Mouse (Mus musculus): ENCODE data around the gene Smc3.
A peak's percentile ranks its signal among the peaks of the same experiment; 100 is the strongest.

Gene Smc3

GRCm38 (mm10) chr19:53599757-53600539, at the start of gene Smc3:
Gene Smc3, plus strand, starts transcription at chr19:53600398.
- peak; percentile 98 for DNase-seq

DNA sequence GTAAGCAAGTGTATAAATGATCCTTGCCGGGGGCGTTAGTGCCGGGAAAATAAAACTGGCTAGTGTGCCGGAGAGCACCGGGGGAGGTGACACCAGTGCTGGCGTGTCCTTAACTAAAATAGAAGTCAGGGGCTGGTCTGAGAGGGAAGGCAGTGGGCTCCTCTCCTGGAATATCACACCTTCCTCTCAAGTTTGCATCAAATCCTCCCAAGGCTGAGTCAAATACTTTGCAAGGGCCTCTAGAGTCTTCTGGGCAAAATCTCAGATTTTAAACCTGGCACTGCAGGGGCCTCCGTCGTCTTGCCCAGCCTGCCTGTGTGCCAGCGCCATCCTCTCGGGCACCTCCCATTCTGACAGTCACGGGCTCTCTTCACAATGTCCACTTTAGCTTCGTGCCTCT, 49.2 kb upstream of the Smc3 start:
- peak; percentile 70 for DNase-seq

DNA sequence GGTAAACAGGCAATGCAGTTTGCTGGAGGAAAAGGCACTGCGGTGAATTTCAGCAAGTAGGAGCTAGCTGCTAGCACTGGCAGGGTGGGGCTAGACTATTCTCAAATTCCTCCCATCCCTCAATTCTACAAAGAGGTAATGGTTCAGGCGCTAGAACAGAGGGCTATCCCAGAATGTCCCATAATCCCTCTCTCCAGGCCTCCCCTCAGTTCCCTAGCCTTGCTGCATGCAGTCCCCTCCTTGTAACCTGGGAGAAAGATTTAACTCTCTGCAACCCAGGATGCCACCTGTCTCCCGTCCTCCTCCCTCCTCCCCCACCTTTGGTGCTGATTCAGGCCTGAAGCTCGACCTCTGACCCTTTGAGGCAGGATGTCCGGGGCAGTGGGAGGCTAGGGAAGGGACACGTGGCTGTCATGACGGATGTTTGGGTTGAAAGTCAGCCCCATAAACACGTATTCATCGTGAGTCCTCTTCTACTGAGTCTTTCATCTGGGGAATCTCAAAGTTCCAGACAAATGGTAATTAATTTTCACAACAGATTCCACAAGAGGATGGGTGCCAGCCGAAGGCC, 47.9 kb upstream of the Smc3 start:
- no peak for DNase-seq

DNA sequence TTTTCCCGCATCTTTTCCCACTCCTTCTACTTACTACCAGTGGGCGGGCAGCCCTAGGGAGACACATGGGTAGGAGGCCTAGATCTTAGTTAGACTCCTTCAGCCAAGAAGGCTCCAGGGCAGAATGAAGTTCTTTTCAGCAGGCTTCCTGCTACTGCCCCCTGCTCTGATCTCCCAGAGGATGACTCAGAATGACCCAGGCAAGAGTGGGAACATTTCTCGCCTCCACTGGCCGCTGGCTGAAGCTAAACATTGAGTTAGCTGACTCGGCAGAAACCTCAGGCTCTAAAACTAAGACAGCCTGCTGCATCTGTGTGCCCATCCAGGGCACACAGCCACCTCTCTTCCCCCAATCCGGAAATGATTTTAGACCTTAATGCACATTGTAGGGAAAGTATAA, 47.4 kb upstream of the Smc3 start:
- no peak for DNase-seq

- no peak for DNase-seq
These were observed 45.8 kb upstream of the Smc3 start for GRCm38 (mm10) chr19:53554402-53554801.

GRCm38 (mm10) chr19:53554981-53555616, 45.1 kb upstream of the Smc3 start:
- DNase-seq, result no peak

GRCm38 (mm10) chr19:53556841-53557240, 43.4 kb upstream of the Smc3 start:
- DNase-seq, result no peak

DNA sequence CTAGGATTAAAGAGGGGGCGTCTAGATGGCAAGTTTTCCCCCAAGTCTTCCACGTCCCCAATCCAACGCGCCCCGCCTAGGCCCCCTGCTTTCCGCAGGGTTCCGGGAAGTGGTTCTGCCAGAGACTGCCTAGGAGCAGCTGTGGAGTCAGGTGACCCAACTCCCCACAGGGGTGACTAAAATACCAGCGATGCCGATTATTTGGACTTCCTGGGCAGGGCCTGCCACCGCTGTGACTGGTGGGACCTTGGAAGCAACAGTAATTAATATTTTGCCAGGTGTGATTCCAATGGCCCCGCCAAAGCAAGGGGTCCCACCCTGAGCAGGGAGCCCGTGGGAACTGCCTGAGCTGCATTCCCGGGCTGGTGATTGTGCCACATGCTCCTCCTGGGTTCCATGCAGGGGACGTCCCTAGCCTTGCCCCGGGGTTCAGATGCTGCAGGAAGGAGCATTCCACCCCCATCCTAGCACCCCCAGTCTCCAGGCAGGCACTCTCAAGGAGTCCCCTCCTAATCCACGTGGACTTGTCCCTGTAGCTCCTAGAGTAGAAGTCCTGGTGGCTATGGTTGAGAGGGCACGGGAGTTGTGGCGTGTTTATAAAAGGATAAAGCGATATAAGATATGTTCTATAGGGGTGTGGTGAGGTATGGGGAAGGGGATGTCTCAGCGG, 42.8 kb upstream of the Smc3 start:
- DNase-seq, result no peak

GRCm38 (mm10) chr19:53560436-53560835, 39.8 kb upstream of the Smc3 start:
- no peak for DNase-seq

- no peak for DNase-seq
These were observed 36.0 kb upstream of the Smc3 start for GRCm38 (mm10) chr19:53564174-53564573.

DNA sequence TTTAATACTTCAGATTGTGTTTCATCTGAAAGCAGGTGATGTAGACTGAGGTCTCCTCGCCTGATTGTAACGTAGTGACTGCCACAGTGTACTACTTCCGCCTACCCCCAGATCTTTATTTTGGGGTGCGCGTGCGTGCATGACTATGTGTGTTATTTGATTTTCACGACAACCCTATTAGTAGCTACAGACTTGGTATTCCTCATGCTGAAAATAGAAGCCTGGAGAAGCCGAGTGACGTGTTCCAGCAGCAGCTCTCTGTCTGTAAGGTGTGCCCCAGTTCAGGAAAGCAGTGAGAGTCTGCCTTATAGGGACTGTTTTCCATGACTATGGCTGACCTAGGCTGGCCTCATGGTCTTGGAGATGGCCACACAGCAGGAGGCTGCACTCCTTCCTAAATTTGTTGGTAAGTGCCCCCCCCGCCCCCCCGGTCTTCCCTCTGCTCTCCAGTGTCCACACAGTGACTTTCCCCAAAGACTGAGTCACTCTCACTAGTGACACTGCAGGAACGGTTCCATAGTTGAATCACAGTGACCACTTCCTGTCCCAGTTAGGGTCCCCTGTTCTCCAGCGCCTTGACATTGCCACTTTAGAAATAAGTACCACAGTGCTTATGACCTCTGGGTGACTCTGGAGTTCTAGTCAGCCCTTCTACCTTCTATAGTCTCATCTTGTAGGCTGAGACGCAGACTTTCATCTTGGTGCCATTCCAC, 34.5 kb upstream of the Smc3 start:
- no peak for DNase-seq

DNA sequence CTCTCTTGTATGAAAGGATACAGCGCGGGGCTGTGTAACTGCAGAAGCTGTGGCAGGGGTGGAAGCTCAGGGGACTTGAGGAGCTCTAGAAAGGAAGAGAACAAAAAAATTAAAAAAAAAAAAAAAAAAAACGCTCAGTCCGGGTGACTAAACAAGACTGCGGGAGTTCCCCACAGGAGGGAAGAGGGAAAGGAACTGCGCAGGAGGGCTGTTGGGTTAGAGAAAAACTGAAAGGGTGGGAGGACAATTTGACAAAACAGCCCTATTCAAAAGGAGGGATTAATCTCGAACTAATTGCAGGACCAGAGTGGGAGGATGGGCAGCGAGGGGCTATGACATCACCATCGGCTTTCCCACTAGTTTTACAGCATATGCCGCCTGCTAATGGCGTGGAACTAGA, 32.3 kb upstream of the Smc3 start:
- DNase-seq, result no peak

GRCm38 (mm10) chr19:53568553-53568952, 31.6 kb upstream of the Smc3 start:
- DNase-seq, result no peak

DNA sequence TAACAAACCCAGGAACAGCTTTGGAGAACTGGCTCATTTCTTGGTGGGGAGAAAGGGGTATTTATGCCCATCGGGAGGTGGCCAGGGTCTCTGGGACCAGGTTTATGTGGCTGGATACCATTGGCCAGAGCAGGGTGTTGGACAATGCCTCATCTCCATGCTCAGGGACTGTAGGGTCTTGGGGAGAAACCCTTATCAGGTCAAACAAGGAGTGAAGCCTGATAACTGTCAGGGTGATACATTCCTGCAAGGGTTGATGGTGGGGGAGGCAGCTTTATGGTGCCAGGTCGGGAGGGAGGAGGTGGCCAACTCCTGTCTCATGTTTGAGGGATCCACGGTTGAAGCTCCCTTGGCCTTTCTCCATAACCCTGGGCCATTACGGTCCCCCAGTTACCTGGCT, 29.1 kb upstream of the Smc3 start:
- DNase-seq, result no peak

GRCm38 (mm10) chr19:53571501-53572428, 28.4 kb upstream of the Smc3 start:
- DNase-seq, result no peak

DNA sequence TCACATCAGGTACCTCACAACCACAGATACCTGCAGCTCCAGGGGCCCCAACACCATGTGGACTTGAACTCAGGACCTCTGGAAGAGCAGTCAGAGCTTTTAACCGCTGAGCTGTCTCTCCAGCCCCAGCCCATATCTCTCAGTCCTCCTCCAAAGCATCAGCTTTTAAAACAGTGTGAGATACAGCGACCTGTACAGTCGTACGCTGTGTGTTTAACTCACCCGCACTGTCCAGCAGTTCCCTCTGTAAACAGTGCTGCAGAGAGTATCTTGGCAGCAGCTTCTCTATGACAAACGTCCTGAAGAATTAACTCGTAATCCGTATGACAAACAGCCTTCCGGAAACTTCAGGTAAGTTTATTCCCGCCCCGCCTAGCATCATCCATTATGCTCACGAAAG, 27.6 kb upstream of the Smc3 start:
- DNase-seq, result no peak

DNA sequence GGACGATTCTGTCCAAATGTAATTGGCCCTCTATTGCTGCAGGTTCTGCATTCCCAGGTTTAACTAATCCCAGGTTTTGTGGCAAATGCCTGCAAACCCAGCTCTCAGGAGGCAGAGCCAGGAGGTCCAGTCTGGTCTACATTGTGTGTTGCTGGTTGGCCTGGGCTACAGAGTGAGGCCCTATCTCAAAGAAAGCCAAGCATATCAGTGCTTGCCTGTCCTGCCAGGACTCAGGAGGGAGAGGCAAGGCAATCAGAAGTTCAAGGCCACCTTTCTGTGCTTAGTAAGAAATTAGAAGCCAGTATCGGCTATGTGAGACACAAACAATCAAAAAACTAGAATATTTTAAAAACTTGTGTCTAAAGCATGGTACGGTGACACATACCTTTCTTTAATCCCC, 27.0 kb upstream of the Smc3 start:
- DNase-seq, result no peak

- no peak for DNase-seq
These were observed 26.1 kb upstream of the Smc3 start for GRCm38 (mm10) chr19:53574131-53574530.

DNA sequence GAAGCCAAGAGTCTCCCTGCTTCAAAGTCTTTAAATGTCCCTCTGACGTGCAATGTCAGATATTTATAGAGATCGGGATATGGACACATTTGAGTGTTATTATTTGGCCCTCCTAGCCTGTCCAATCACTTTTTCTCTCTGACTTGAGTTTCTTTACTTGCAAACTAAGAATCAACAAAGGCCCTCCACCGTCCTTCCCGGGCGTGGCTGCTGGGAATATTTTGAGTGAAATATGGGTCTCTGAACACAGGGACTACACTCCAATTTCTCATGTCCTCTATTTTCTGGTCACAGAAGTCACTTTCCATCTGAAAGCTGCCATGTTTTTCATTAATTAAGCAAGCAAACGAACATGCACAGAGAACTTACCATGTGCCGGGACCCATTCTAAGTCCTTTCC, 25.7 kb upstream of the Smc3 start:
- no peak for DNase-seq

GRCm38 (mm10) chr19:53575296-53576010, 24.7 kb upstream of the Smc3 start:
- no peak for DNase-seq

DNA sequence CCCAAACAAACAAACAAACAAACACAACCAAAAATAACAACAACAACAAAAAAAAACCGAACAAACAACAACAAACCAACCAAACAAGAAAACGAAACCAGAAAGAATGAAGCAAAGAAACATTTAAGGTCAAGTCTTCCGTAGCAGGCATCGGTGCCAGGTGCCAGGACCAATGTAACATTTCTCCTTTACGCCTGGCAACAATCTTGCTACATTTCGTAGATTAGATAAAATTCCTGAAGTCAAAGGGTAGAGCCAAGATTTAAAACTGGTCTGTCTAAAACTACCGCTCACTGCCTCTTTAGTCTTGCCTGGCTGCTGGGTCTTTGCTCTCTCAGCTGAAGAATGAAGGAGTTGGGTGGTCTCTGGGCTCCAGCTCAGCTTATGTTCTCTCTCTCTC, 24.1 kb upstream of the Smc3 start:
- DNase-seq, result no peak

All from right cerebral cortex, adult 18-20 months (tissue).